Mouse (Mus musculus): Measurements from ENCODE around the gene Atp2a2. TPM values are rescaled to one million over a fixed set of nuclear protein-coding genes. Genes with fewer than 3 reads are reported as not detected.

The Atp2a2 gene
- polyA plus RNA-seq, 2 experiments, result 39.7 to 96.7 TPM

DNA sequence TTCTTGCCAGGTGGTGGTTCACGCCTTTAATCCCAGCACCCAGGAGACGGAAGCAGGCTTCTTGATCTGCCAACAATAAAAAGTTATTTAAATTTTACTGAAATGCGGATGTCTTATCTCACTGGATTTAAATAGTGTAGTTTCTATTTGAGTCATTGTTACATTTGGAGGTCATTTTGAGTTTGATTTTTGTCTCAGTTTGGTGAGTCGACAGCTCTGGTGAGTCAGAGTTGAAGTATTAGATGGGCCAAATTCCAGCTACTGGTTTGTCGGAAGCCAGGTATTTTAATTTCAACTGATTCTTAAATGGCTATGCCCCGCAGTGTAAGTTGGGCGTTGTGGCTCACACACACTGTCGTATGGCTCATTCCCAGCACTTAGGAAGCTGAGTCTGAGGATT lies 70.8 kb downstream of the Atp2a2 start:
- H3K36me3 ChIP-seq (ENCODE audit: control insufficient read depth, insufficient read depth, low read length), result peaks cover 81% of the 10 kb centered on the region

DNA sequence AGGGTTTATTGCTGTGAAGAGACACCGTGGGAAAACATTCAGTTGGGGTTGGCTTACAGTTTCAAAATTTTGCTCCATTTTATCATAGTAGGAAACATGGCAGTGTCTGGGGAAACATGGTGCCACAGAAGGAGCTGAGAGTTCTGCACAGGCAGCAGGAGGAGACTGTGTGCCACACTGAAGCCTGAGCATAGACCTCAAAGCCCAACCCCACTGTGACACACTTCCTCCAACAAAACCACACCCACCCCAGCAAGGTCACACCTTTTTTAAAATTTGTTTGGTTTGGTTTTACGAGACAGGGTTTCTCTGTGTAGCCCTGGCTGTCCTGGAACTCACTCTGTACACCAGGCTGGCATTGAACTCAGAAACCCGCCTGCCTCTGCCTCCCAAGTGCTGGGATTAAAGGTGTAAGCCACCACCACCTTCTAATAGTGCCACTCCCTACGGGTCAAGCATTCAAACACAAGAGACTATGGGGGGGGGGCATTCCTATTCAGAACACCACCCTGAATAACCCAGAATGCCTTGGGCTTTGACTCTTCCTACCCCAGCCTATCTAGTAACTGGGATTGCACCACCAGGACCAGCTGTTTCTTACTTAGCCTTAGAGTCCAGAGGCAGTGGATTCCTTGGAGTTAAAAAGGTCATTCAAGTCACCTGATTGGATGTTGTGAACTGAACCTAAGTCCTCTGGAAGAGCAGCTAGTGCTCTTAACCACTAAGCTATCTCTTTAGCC lies 71.8 kb downstream of the Atp2a2 start:
- Histone ChIP-seq H3K27me3 (ENCODE audit: control insufficient read depth, insufficient read depth, low read length) (no peaks in the 10 kb centered on the region), H3K4me1 (ENCODE audit: control insufficient read depth, insufficient read depth, low read length) (no peaks in the 10 kb centered on the region), H3K4me2 (replicated peaks; ENCODE audit: low read depth, low read length, severe bottlenecking) (no peak overlapping the region), H3K4me3 (replicated peaks; ENCODE audit: low read length) (no peak overlapping the region), H3K27ac (replicated peaks; ENCODE audit: low read depth, low read length) (no peak overlapping the region), H3K36me3 (ENCODE audit: control insufficient read depth, insufficient read depth, low read length) (peaks cover 75% of the 10 kb centered on the region), H3K9ac (ENCODE audit: low read depth, low read length, severe bottlenecking) (no peak overlapping the region), H3K9me3 (ENCODE audit: control insufficient read depth, low read length) (no peaks in the 10 kb centered on the region)
- DNase-seq (ENCODE audit: low spot score) (no peak), ATAC-seq (ENCODE audit: low FRiP score, low read depth) (no peak)
- 90% methylated on average over 4 of the region's 4 CpGs for WGBS
- no peak for TF ChIP-seq POLR2A (IDR thresholded peaks at IDR 0.05; ENCODE audit: borderline replicate concordance, extremely low read depth, insufficient read depth, insufficient read length)

More for the DNA sequence above, 70.8 kb downstream of the Atp2a2 start:
- Histone ChIP-seq H3K4me2 (replicated peaks; ENCODE audit: low read depth, low read length, severe bottlenecking) (no peak overlapping the region), H3K4me3 (replicated peaks; ENCODE audit: low read length) (no peak overlapping the region), H3K9me3 (ENCODE audit: control insufficient read depth, low read length) (no peaks in the 10 kb centered on the region), H3K9ac (ENCODE audit: low read depth, low read length, severe bottlenecking) (no peak overlapping the region), H3K27ac (replicated peaks; ENCODE audit: low read depth, low read length) (no peak overlapping the region), H3K4me1 (ENCODE audit: control insufficient read depth, insufficient read depth, low read length) (no peaks in the 10 kb centered on the region), H3K27me3 (ENCODE audit: control insufficient read depth, insufficient read depth, low read length) (no peaks in the 10 kb centered on the region)
- WGBS, result 95% methylated on average over 8 of the region's 8 CpGs
- no peak for ATAC-seq (ENCODE audit: low FRiP score, low read depth)
- DNase-seq (ENCODE audit: low spot score), result no peak
- no peak for TF ChIP-seq POLR2A (IDR thresholded peaks at IDR 0.05; ENCODE audit: borderline replicate concordance, extremely low read depth, insufficient read depth, insufficient read length)

DNA sequence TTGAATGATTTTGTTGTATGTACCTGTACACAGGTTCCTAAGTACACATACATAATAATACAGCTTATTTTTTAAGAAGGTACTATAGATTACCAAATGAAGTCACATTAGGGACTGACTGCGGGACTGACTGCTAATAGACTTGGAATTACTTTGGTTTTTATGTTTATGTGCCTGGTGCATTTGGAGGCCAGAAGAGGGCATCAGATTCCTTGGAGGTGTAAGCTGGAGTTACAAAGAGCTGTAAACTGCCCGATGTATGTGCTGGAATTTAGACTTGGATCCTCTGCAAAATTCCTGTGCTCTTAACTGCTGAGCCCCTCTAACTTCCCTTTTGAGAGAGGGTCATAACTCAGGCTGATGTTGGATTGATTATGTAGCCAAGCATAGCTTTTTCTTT lies 76.5 kb downstream of the Atp2a2 start:
- WGBS, result 75% methylated on average over 2 of the region's 2 CpGs
- peaks cover 29% of the 10 kb centered on the region for H3K36me3 ChIP-seq (ENCODE audit: control insufficient read depth, insufficient read depth, low read length)

DNA sequence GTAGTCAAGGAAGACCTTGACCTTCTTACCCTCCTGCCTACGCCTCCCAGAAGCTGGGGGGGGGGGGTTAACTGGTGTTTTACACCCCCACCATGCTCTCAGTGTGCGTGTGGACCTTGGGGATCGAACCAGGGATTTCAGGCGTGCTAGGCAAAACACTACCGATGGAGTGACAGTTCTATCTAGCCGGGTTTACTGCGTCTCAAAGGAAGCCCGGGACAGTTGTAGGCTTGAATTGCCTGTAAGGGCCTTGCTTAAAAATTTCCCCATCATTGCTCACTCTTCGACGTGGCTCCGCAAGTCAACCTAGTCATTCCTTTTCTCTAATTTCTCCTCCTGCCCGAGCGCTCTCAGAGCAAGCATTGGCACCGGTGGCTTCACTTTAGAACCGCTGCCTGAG lies 78.9 kb downstream of the Atp2a2 start:
- DNase-seq (ENCODE audit: low spot score), result no peak
- 33% methylated on average over 15 of the region's 15 CpGs for WGBS
- peaks cover 7% of the 10 kb centered on the region for H3K36me3 ChIP-seq (ENCODE audit: control insufficient read depth, insufficient read depth, low read length)

More for the DNA sequence above, 76.5 kb downstream of the Atp2a2 start:
- no peaks in the 10 kb centered on the region for H3K27me3 ChIP-seq (ENCODE audit: control insufficient read depth, insufficient read depth, low read length)
- no peaks in the 10 kb centered on the region for H3K9me3 ChIP-seq (ENCODE audit: control insufficient read depth, low read length)
- no peak for TF ChIP-seq POLR2A (IDR thresholded peaks at IDR 0.05; ENCODE audit: borderline replicate concordance, extremely low read depth, insufficient read depth, insufficient read length)
- DNase-seq (ENCODE audit: low spot score), result no peak
- peaks cover 5% of the 10 kb centered on the region for H3K4me1 ChIP-seq (ENCODE audit: control insufficient read depth, insufficient read depth, low read length)
- H3K9ac ChIP-seq (ENCODE audit: low read depth, low read length, severe bottlenecking), result no peak overlapping the region
- H3K4me3 ChIP-seq (replicated peaks; ENCODE audit: low read length), result no peak overlapping the region
- H3K27ac ChIP-seq (replicated peaks; ENCODE audit: low read depth, low read length), result no peak overlapping the region
- no peak for ATAC-seq (ENCODE audit: low FRiP score, low read depth)
- H3K4me2 ChIP-seq (replicated peaks; ENCODE audit: low read depth, low read length, severe bottlenecking), result no peak overlapping the region

DNA sequence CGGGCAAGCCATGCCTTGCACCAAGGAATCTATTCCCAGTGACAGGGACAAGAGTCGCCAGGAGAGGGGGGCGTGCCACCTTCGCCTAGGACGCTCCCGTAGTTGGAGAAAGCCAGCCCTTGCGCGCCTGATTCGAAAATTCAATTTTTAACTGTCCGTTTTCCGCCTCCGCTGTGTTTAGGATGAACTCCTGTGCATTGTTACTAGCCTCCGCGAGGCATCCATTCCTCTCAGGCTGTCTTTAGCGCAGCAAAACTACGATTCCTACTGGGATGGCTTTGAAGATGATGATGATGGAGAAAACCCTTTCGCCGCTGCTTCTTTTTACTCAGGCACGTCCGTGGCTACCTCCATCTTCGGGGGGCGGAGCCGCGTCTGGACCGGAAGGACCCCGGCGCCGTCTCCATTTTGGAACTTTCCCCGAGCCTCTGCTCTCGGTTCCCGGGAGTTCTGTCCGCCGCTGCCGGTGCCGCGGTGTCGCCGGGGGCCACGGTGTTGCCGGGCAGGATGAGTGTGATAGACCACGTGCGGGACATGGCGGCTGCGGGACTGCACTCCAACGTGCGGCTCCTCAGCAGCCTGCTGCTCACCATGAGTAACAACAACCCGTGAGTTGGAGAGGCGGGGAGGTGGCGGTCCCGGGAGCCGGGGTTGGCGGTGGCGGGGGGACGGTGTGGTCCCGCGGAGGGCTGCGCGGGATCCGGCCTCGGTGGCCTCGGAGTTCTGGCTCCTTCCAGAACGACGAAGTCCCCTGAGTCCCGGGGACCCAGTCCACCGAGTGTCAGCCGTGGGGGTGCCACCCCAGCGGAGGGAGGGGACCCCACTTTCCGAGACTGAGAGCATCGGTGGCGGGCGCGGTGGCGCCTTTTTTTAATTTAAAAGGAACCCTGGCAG lies 79.7 kb downstream of the Atp2a2 start:
- H3K36me3 ChIP-seq (ENCODE audit: control insufficient read depth, insufficient read depth, low read length), result peaks cover 4% of the 10 kb centered on the region; the same call in 1 of the 2 replicates
- no peaks in the 10 kb centered on the region for H3K9me3 ChIP-seq (ENCODE audit: control insufficient read depth, low read length)
- ATAC-seq (ENCODE audit: low FRiP score, low read depth) (peak; percentile 91), DNase-seq (ENCODE audit: low spot score) (peak; percentile 88)
- peak overlapping the region; percentile 90 for H3K27ac ChIP-seq (replicated peaks; ENCODE audit: low read depth, low read length)
- H3K4me1 ChIP-seq (ENCODE audit: control insufficient read depth, insufficient read depth, low read length), result peaks cover 5% of the 10 kb centered on the region
- no peaks in the 10 kb centered on the region for H3K27me3 ChIP-seq (ENCODE audit: control insufficient read depth, insufficient read depth, low read length)
- 1% methylated on average over 62 of the region's 73 CpGs for WGBS
- peak overlapping the region; percentile 98 for H3K4me3 ChIP-seq (replicated peaks; ENCODE audit: low read length)
- peak overlapping the region; percentile 84 for H3K4me2 ChIP-seq (replicated peaks; ENCODE audit: low read depth, low read length, severe bottlenecking)
- H3K9ac ChIP-seq (ENCODE audit: low read depth, low read length, severe bottlenecking), result peak overlapping the region; percentile 92
- TF ChIP-seq POLR2A (IDR thresholded peaks at IDR 0.05; ENCODE audit: borderline replicate concordance, extremely low read depth, insufficient read depth, insufficient read length), result no peak

More for the DNA sequence above, 78.9 kb downstream of the Atp2a2 start:
- no peak for TF ChIP-seq POLR2A (IDR thresholded peaks at IDR 0.05; ENCODE audit: borderline replicate concordance, extremely low read depth, insufficient read depth, insufficient read length)
- H3K27ac ChIP-seq (replicated peaks; ENCODE audit: low read depth, low read length), result no peak overlapping the region
- peak overlapping the region; percentile 92 for H3K9ac ChIP-seq (ENCODE audit: low read depth, low read length, severe bottlenecking)
- H3K27me3 ChIP-seq (ENCODE audit: control insufficient read depth, insufficient read depth, low read length), result no peaks in the 10 kb centered on the region
- no peak for ATAC-seq (ENCODE audit: low FRiP score, low read depth)
- H3K4me1 ChIP-seq (ENCODE audit: control insufficient read depth, insufficient read depth, low read length), result peaks cover 5% of the 10 kb centered on the region
- H3K4me2 ChIP-seq (replicated peaks; ENCODE audit: low read depth, low read length, severe bottlenecking), result peak overlapping the region; percentile 84
- H3K4me3 ChIP-seq (replicated peaks; ENCODE audit: low read length), result peak overlapping the region; percentile 98
- no peaks in the 10 kb centered on the region for H3K9me3 ChIP-seq (ENCODE audit: control insufficient read depth, low read length)

Data from limb, embryonic 14.5 days (tissue).